Mouse (Mus musculus) kidney, postnatal 4 days (tissue): ENCODE data around the gene Cers2.
"Not testable (repeated sequence)": the region's sequence is repeated elsewhere in the genome, so short reads cannot be mapped to it uniquely, and the experiment has no call there.

ENCODE experiments used
- DNase-seq, 2 experiments: peaks; one replicate each; pipeline ENCODE4 v3.0.0; 2021; ENCODE audit warnings: mixed read lengths in 2 of 2

The Cers2 gene

DNA sequence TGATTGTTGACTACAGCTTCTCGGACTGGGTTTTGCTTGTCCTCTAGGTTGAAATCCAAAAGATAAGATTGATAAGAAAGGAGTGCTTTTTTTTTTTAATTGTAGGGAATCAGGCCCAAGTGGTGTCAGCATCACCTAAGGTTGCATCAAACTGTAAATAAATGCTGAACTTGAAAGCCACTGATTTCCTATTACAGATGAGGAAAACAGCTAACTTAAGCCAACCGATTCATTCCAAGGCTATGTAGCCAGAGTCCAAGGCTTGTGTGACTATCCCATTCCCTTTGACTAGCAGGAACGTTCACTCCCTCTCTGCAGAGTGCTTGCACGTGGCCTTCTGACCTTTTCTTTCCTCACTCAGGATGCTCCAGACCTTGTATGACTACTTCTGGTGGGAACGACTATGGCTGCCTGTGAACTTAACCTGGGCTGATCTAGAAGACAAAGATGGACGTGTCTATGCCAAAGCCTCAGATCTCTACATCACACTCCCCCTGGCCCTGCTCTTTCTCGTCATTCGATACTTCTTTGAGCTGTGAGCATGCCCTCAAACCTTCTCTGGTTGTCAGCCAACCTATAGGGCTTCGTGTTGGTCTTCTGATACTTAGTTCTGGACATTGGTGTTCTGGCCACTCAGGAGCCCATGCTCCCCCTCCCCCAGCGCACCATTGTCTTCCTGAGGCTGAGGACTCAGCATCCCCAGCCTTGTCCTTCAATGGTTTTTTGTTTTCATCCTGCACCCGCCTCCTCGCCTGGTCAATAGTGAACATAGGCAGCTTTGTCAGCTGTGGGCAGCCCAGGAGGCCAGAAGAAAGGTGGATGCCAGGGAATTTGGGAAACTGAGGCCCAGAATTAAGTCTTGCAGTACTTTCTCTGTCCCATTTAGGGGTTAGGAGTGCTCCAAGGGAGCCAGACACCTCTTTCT is 5.4 kb downstream of the Cers2 start:
- no peak for DNase-seq

DNA sequence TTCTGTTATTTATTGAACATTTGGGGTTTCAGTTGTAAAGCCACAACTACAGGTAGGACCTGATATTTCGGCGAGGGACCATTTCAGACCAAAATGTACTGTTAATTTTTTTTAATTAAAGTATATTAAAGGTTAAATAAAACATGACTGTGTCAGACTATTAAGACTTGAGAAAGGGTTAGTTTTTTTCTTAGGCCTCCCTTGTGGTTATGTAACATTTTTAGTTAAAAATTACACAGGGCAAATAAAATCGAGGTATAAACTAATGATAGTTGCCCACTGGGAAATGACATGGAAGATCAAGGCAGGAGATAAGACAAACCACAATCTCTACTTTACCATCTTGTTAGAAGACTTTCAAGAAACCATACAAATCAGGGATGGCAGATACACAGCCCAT is 8.8 kb downstream of the Cers2 start:
- no peak for DNase-seq

DNA sequence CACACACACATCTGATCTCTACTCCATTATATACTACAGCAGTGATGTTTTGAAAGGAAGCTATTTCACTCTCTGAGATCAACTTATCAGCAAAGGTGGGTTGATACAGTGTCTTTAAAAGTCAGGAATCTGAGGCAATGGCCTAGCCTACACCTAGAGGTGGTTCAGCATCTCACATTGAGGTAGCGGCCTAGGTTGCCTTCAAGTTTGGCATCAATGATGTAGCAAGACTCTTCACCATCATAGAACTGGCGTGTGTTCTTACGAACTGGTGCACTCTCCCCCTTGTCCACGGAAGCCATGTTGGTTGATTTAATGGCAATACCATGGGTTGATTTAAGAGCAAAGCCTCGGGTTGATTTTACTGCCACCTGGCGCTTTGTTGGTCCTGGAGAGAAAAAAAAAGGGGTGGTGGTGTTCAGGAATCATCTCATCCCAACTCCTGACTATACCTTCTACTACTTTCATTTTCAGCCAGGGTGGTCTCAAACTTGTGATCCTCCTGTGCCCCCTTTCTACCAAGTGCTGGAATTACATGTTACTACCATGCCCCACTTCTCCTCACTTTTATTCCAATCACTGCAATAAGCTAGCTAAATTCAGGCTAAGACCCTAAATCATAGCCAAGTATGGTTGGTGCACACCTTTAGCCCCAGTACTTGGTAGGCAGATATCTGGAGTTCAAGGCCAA is 10.0 kb downstream of the Cers2 start:
- DNase-seq = no peak

DNA sequence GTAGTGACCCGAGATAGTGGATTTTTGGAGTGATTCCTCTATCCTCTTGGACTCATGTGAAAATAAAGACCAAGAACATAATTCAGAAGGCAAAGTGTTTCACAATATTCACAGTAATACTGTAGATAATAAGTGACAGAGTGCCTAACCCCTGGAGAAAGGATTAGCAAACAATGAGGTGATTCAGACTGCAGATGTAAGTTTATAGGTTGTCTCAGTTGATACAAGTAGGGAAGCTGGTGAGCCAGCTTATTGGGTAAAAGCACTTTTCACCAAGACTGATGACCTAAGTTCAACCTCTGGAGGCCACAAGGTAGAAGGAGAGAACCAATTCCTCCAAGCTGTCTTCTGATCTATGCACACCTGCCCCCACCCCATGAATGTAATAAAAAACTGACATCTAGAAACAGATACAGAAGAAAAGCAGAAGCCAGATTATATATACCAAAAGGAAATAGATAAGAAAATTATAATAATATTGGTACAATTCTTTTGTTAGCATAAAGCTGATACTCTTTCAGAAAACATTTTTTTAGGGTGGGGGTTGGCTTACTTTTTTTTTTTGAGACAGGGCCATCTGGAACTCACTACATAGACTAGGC is 14.3 kb downstream of the Cers2 start:
- DNase-seq = no peak

DNA sequence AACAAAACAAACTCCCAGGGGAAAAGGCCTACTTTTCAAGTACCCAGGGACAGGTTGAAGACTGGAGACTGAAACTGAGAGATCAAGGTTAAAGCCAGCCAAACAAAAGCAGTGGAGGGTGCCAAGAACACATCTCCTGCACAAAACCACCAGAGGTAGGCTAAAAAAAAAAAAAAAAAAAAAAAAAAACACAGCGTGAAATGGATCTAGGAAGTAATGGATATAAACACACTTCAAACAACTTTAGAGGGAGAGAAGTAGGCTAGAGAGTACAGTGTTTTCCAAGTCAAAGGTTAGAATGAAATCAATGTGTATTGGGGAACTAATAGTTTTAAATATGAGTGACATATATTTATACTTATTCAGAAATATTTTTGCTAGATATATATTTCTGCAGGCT is 16.9 kb downstream of the Cers2 start:
- DNase-seq = no peak

DNA sequence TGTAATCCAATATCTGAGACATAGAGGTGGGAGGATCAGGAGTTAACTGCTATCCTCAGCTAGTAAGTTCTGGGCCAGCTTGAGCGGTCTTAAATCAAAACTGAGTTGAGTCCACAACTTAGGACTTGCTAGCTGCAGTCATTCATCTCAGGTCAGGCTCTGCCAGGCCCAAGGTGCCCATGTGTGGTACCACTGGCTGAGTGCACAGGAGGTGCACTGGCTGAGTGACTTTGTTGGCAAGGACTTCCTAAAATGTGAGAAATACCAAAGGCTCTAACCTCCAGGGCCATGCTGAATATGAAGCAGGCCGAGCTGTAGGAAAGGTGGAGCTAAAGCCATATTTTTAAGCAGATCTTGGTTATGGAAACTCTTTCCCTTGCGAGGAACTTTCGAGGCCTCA is 22.8 kb downstream of the Cers2 start:
- no peak for DNase-seq

DNA sequence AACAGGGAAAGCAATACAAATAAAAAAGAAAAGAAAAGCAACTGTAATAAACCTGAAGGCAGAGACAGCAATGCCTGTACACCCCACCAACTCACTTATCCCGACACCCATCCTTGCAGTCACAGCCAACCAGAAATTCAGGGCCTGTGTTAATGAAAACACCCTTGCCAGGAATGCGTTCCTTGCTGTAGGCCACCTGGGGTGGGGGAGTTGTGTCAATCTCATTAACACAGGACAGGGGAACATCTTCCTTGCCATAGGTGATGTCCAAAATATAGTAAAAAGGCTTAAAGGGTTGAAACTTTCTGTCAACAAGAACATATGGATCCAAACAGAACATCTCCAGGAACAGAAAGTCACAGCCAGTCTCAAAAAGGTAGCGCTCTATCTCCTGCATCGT is 23.7 kb downstream of the Cers2 start:
- DNase-seq = no peak

DNA sequence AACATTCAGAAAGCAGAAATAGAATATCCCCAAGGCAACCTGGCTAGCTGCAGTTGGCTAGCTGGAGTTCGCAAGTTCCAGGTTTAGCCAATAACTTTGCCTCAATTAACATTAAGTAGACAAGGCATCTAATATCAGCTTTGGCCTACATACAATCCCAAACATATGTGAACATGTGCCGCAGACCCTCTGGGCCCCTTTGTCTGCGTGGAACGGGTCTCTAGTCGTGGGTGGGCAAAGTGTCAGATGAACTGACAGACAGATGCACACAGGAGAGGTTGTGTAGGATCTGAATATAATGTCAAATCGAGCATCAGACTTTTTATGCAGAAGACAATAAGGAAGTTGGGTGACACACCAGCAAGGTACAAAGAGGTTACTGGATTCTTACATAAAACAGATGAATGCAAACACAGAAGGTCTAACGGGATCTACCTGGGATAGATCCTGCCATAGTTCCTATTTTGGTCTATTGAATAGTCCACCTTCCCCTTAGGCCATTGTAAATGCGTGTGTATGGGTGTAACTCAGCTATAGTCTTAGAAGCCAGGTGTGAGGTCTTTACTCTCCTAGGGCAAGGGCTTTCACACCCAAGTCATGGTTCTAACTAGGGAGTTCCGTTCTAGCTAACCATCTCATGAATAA is 28.9 kb downstream of the Cers2 start:
- DNase-seq = not testable (repeated sequence)

DNA sequence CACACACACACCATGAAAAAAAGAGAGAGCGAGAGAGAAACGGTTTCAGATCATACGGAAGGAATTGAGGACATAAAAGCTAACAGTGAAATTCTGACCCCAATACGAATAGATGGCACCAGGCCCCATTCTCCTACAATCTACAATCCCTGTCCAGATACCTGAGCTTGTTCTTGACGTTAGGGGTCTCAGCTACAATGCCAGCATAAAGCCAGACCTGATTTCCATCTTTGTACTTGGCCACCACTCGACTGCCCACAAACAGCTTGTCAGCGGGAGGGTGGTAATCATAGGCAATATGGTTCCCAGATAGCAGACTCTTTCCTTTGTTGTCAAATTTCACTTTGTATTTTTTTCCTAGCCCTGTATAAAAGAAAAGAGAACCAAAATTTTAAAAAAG is 31.9 kb downstream of the Cers2 start:
- DNase-seq = no peak

DNA sequence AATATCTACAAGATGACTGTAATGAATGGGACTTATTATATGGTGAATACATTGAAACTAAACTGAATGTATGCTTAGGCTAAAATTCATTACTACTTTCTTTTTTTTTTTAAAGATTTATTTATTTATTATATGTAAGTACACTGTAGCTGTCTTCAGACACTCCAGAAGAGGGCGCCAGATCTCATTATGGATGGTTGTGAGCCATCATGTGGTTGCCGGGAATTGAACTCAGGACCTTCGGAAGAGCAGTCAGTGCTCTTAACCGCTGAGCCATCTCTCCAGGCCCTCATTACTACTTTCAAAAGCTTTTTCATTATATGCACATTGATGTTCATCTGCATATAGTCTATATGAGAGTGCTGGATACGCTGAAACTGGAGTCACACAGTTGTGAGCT is 33.8 kb downstream of the Cers2 start:
- not testable (repeated sequence) for DNase-seq

DNA sequence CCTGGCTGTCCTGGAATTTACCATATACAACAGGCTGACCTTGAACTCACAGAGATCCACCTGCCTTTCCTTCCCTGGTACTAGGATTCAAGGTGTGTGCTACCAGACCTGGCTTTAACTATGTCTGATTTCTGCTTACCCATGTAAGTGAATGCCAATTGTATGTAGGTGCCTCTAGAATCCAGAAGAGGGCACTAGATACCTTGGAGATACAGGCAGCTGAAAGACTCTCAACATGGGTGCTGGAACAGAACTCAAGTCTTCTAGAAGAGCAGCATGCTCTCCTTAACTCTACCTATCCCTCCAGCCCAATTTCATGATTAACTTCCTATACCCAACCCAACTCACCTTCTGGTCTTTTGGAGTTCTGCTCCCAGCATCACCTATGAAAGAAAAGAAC is 34.9 kb downstream of the Cers2 start:
- no peak for DNase-seq

DNA sequence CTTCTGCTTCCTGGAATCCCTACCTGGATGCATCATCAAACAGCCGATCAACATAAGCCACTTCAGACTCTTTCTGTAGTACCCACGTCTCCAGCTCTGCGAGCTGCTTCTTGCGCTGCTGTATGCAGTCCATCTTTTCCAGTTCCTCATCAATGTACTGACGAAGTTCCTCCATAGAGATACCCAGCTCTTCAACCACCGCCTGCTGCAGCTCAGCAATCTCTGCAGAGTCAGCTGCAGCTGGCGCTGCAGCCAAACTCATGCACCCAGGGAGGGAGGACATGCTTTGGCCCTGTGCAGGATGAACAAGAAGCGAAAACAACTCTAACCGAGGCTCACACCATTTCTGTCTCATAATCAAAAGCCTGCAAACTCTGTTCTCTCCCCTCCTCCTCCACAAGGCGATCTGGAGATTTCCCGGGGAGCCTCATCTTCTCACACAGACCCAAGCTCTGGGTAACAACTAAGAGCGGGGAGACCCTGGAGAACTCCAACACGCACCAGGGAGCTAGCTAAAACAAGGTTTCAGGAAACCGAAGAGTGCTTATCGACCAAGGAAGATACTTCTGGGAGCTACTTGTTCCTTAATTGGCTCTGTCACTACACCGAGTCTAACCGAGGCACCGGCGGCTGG is 41.4 kb downstream of the Cers2 start:
- peak in 1 of 2 experiments; percentile 14 for DNase-seq

DNA sequence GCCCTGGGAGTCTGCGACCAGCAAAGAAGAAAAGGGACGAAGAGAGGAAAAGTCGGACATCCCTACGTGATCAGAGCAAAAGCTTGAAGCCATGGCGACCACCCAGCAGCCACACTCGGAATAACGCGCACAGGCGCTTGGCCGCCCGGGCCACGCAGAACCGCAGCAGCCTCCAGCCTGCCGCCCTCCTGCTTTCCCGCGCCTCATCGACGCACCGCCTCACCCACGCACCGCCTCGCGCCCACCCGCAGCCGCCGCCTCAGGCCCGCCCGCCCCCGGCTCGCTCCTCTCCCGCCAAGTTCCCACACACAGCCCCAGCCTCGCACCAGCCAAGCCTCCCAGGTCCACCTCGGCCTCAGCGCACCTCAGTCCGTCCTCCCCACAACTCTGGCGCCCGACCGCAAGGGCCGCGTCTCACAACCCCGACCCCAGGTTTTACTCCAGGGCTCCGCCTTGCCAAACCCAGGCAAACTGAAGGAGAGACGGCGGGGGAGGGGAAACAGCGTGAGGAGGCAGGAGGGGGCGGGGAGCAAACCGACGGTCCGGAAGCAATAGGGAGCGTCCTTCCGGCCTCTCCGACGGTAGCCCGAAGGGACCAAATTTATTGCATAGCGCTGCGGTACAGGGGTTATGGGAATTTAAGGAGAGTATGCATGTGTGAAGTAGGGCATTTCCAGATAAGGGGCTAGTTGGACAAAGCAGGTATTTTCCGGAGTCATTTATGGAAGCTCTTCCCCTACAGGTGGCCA is 42.3 kb downstream of the Cers2 start, which contains the start of gene Setdb1:
TSS of gene Setdb1 (minus strand) at position 502 of the 749 bp plus-strand sequence.
- peak; percentile 98 for DNase-seq

DNA sequence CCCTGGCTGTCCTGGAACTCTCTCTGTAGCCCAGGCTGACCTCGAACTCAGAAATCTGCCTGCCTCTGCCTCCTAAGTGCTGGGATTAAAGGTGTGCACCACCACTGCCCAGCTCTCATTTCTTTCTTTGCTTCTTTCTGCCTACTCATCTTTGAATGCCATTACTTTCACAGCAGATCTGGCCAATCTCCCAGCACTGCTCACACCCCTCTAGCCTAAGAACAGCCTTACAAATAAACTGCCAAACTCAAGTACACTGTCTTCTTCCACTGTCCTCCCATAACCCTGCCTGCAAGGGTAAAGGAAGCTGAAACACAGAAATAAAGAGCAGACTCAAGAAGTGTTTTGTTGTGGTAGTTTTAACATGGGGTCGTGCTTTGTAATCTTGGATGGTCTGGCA is 43.2 kb downstream of the Cers2 start:
- no peak for DNase-seq

DNA sequence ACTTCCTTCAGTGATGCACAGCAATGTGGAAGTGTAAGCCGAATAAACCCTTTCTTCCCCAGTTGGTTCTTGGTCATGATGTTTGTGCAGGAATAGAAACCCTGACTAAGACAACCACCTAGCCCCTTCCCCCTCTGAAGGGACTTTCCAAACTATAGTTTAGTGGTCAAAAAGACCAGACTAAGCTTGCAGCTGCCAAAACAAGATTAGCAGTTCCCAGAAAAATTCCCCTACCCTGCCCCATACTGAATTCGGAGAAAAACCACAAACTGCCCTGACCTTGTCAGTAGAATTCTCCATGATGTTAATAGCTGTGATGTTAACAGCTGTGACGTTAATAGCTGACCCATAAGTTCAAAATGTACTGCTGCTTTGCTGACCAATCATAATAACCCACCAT is 45.7 kb downstream of the Cers2 start:
- DNase-seq = not testable (repeated sequence)

DNA sequence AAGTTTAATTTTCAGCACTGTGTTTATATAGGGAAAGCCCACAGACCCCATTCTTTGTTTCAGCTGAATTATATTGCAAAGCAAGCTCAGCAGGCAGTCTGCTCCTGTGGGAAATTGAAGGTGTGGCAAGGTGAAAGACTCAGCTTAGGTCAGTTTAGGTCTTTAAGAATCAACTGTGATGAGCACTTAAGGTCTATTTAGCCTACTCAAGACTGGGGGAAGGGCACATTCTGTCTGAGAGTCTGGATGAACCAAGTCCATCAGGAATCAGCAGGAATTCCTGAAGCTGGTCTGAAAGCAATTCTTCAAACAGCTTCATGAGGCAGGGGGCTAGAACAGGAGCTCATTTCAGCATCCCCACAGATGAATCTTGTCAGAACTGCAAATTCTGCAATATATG is 55.5 kb downstream of the Cers2 start:
- DNase-seq = no peak
